Mouse (Mus musculus) skeletal muscle tissue, adult 2 months (tissue): ENCODE data around the gene Zfp92.

ENCODE experiments used
- DNase-seq: peaks from one replicate; pipeline ENCODE4 v3.0.0-alpha.2; 2012; ENCODE audit warnings: low read depth, low spot score

The Zfp92 gene

DNA sequence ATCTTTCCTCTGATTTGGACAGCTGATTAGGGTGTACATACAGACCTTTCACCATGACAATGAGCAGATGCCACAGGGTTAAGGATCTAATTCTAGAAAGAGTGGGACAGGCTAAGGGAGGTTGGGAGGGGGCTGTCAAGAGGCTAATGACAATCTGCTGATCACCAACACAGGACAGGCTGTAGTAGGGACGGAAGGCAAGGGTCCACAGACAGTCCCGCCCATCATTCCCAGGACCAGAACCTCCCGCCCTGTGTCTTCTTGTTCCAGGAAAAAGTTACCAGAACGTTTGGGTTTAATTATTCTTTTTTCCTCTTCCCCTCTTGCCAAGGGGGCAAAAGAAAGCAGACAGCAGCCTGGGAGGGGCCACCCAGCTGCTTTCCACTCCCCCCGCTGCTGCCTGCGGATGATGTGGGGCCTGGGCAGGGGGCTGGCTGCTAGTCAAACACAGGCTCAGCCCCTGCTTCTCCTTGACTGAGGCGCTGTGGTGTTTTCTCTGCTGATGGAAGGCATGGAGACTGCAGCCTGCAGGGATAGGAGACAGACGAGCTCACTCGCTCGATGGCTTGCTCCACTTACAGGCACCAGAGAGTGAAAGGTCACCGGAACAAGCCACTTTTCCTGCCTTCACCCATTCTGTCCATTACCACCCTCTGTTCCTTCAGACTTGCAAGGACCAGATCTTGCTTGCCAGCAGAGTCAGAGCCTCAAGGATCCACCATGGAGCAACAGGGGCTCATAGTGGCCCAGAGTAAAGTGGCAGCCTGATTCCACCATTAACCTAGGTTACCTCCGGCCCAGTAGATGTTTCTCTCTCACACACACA lies 63.7 kb downstream of the Zfp92 start:
- no peak for DNase-seq

DNA sequence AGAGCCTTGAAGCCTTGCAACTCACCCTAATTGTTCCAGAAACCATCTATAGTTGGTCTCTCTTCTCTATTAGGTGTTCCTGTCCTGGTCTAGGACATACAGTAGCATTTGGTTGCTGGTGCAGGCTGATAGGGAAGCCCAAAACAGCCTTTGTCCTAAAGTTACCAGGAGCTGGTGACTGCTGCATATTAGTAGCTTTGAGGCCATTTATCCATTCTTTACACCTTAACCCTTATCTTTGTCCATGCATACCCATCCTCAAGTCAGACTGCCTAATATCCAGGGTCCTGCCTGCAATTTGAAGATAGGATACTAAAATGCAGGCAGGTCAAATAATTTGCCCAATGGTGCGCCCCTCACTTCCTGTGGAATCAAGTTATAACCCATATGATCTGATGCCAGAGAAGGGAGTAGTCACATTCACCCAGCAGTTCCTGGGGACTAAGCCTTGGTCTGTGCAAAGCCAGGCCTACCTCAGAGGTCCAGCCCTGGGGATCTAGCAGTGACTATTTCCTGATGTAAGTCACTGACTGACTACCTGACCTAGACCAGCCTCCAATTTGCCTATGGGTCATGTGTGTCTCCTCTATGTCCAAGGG lies 64.9 kb downstream of the Zfp92 start:
- no peak for DNase-seq

DNA sequence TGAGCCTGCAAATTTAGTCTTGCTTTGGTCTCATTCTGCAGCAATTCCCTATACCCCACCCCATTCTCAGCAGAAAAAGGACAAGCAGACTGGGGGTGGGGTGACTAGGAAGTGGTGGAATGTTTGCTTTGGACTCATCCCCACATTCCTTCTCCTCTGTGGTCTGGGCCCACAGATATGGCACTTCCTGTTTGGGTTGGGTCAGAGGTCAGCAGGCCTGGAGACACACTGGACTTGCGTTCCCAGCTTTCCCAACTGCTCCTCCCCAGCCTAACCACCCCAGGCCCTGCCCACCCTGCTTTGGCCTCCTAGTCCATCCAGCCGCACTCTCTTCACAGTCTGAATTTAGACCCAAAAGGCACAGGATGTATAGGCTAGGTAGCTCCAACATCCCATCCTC lies 65.7 kb downstream of the Zfp92 start:
- DNase-seq = no peak

DNA sequence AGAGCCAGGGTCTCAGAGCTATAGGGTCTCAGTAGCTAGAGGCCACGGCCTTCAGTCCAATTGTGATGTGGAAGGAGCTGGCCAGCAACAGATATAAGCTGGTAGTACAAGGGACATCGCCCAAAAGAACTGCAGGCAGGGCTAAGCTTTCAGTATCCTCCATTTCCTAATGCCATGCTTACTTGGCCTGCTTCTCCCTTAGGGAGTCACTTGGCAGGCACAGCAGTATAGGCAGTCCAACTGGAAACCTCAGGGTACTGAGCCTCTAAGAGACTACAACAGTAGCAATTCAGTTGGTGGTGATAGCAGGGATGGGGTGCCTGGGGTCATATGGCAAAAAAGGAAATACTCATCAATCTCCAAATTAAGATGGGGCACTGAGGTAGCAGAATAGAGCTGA lies 66.6 kb downstream of the Zfp92 start:
- DNase-seq = no peak
